Comparison of ENCODE assay signal across 12 mouse cellular contexts in genomic region chr17:73391771-73392170, GRCm38 (mm10). TPM values are rescaled to one million over a fixed set of nuclear protein-coding genes. Genes with fewer than 3 reads are reported as not detected.
A peak's percentile ranks its signal among the peaks of the same experiment; 100 is the strongest.
DNase-seq lines count a peak whose midpoint lies in the region; ATAC-seq and TF ChIP-seq lines count a peak whose summit lies in the region.
"Had no signal": no experiment of that assay in that cellular context is flagged by ENCODE, and none has a peak within 500 bp of the region (broad histone marks: within the 10 kb centered on the region; RNA-seq: fewer than 3 reads in every experiment).

No protein-coding gene starts in this region.

- H3K27me3 ChIP-seq in forebrain, embryonic 14.5 days (replicated peaks; ENCODE audit: control insufficient read depth, insufficient read depth, low read length), result no peaks in the 10 kb centered on the region
- H3K27me3 ChIP-seq in forebrain, embryonic 12.5 days, result no peaks in the 10 kb centered on the region
- no peaks in the 10 kb centered on the region for H3K27me3 ChIP-seq in cerebellum, adult 2 months (ENCODE audit: control insufficient read depth, insufficient read depth, low read length)
- H3K27me3 ChIP-seq in kidney, embryonic 14.5 days (ENCODE audit: control insufficient read depth, insufficient read depth, low read length), result no peaks in the 10 kb centered on the region
- no peaks in the 10 kb centered on the region for H3K27me3 ChIP-seq in midbrain, embryonic 11.5 days (ENCODE audit: control insufficient read depth, insufficient read depth, low read length)
- H3K27me3 ChIP-seq: neural tube, embryonic 12.5 days; Patski had no signal

- no peak overlapping the region for H3K27ac ChIP-seq in forebrain, embryonic 14.5 days (ENCODE audit: low read depth, low read length)
- H3K27ac ChIP-seq in forebrain, embryonic 12.5 days, result no peak overlapping the region
- no peak overlapping the region for H3K27ac ChIP-seq in cerebellum, adult 2 months (ENCODE audit: insufficient read depth, low read length)
- no peak overlapping the region for H3K27ac ChIP-seq in kidney, embryonic 14.5 days (ENCODE audit: low read depth, low read length)
- H3K27ac ChIP-seq in midbrain, embryonic 11.5 days (ENCODE audit: low read depth, low read length), result no peak overlapping the region
- H3K27ac ChIP-seq: neural tube, embryonic 12.5 days had no signal

- H3K36me3 ChIP-seq in forebrain, embryonic 14.5 days (ENCODE audit: control insufficient read depth, insufficient read depth, low read length), result no peaks in the 10 kb centered on the region
- no peaks in the 10 kb centered on the region for H3K36me3 ChIP-seq in forebrain, embryonic 12.5 days (replicated peaks)
- H3K36me3 ChIP-seq in kidney, embryonic 14.5 days (ENCODE audit: control insufficient read depth, insufficient read depth, low read length), result no peaks in the 10 kb centered on the region
- H3K36me3 ChIP-seq in midbrain, embryonic 11.5 days (ENCODE audit: control insufficient read depth, insufficient read depth, low read length), result no peaks in the 10 kb centered on the region
- H3K36me3 ChIP-seq: neural tube, embryonic 12.5 days had no signal

- H3K9me3 ChIP-seq in forebrain, embryonic 14.5 days (replicated peaks; ENCODE audit: control insufficient read depth, low read length), result no peaks in the 10 kb centered on the region
- no peaks in the 10 kb centered on the region for H3K9me3 ChIP-seq in forebrain, embryonic 12.5 days
- H3K9me3 ChIP-seq in kidney, embryonic 14.5 days (ENCODE audit: control insufficient read depth, low read length), result no peaks in the 10 kb centered on the region
- H3K9me3 ChIP-seq in midbrain, embryonic 11.5 days (ENCODE audit: control insufficient read depth, low read length), result no peaks in the 10 kb centered on the region
- H3K9me3 ChIP-seq: neural tube, embryonic 12.5 days had no signal

- intact Hi-C loops in left cerebral cortex, postnatal 36 days (cut with DNase I), result loop anchor here (10.0 kb wide), 1 partner anchor 123 kb away; no protein-coding TSS in a partner anchor

- TF ChIP-seq POLR2A in cerebellum, adult 2 months (IDR thresholded peaks at IDR 0.05; ENCODE audit: borderline replicate concordance, insufficient read depth, low read length), result no peak

- WGBS in forebrain, embryonic 14.5 days, result 57% methylated on average over 4 of the region's 4 CpGs
- WGBS in forebrain, embryonic 12.5 days, result 69% methylated on average over 4 of the region's 4 CpGs
- 13% methylated on average over 4 of the region's 4 CpGs for WGBS in cerebellum, adult 2 months
- WGBS in kidney, embryonic 14.5 days, result 67% methylated on average over 4 of the region's 4 CpGs
- 65% methylated on average over 4 of the region's 4 CpGs for WGBS in midbrain, embryonic 11.5 days

- peak; percentile 47; the same call in 1 of the 2 replicates for ATAC-seq in forebrain, embryonic 14.5 days
- no peak for ATAC-seq in forebrain, embryonic 12.5 days (ENCODE audit: low FRiP score)
- ATAC-seq in kidney, embryonic 14.5 days (ENCODE audit: low FRiP score, low TSS enrichment), result no peak
- ATAC-seq in granulocyte monocyte progenitor cell, adult 5-6 weeks (replicated peaks; ENCODE audit: poor library complexity, severe bottlenecking), result no peak
- ATAC-seq in midbrain, embryonic 11.5 days (ENCODE audit: low FRiP score), result no peak
- ATAC-seq: Patski had no signal

- TF ChIP-seq CTCF in cerebellum, adult 2 months (IDR thresholded peaks at IDR 0.05; ENCODE audit: borderline replicate concordance, insufficient read depth, low read depth, low read length), result no peak

- peaks cover 8% of the 10 kb centered on the region; the same call in 1 of the 2 replicates for H3K4me1 ChIP-seq in forebrain, embryonic 14.5 days (ENCODE audit: control insufficient read depth, insufficient read depth, low read length)
- no peaks in the 10 kb centered on the region for H3K4me1 ChIP-seq in forebrain, embryonic 12.5 days
- peaks cover 9% of the 10 kb centered on the region; the same call in 1 of the 2 replicates for H3K4me1 ChIP-seq in cerebellum, adult 2 months (ENCODE audit: control insufficient read depth, insufficient read depth, low read length)
- no peaks in the 10 kb centered on the region for H3K4me1 ChIP-seq in kidney, embryonic 14.5 days (ENCODE audit: control insufficient read depth, insufficient read depth, low read length)
- no peaks in the 10 kb centered on the region for H3K4me1 ChIP-seq in midbrain, embryonic 11.5 days (ENCODE audit: control insufficient read depth, insufficient read depth, low read length)
- H3K4me1 ChIP-seq: neural tube, embryonic 12.5 days had no signal

- H3K4me2 ChIP-seq in forebrain, embryonic 14.5 days (ENCODE audit: low read length), result no peak overlapping the region
- H3K4me2 ChIP-seq in forebrain, embryonic 12.5 days, result no peak overlapping the region
- H3K4me2 ChIP-seq in kidney, embryonic 14.5 days (replicated peaks; ENCODE audit: low read depth, low read length), result no peak overlapping the region
- H3K4me2 ChIP-seq in midbrain, embryonic 11.5 days, result no peak overlapping the region
- H3K4me2 ChIP-seq: neural tube, embryonic 12.5 days had no signal

- no peak overlapping the region for H3K9ac ChIP-seq in forebrain, embryonic 14.5 days (ENCODE audit: low read length)
- no peak overlapping the region for H3K9ac ChIP-seq in forebrain, embryonic 12.5 days
- H3K9ac ChIP-seq in kidney, embryonic 14.5 days (ENCODE audit: low read depth, low read length), result no peak overlapping the region
- no peak overlapping the region for H3K9ac ChIP-seq in midbrain, embryonic 11.5 days (ENCODE audit: low read length)
- H3K9ac ChIP-seq: neural tube, embryonic 12.5 days had no signal

- no peak overlapping the region for H3K4me3 ChIP-seq in forebrain, embryonic 14.5 days (ENCODE audit: low read depth, low read length)
- H3K4me3 ChIP-seq in forebrain, embryonic 12.5 days (replicated peaks), result no peak overlapping the region
- H3K4me3 ChIP-seq in cerebellum, adult 2 months (replicated peaks; ENCODE audit: insufficient read depth, low read depth, low read length), result no peak overlapping the region
- no peak overlapping the region for H3K4me3 ChIP-seq in kidney, embryonic 14.5 days (ENCODE audit: low read length)
- no peak overlapping the region for H3K4me3 ChIP-seq in midbrain, embryonic 11.5 days (ENCODE audit: low read depth, low read length)
- H3K4me3 ChIP-seq: neural tube, embryonic 12.5 days had no signal

- peak; percentile 36 for DNase-seq in forebrain, embryonic 14.5 days (ENCODE audit: low spot score)
- DNase-seq in cerebellum, adult 2 months, result peak; percentile 30 to 64
- DNase-seq in gastrocnemius, postnatal 25 days, result peak; percentile 40
- peak; percentile 56 to 71 for DNase-seq in left cerebral cortex, postnatal 36 days (ENCODE audit: low spot score in 2 of 2)
- no peak for DNase-seq in midbrain, embryonic 11.5 days (ENCODE audit: low spot score, missing footprints)
- DNase-seq: lung, postnatal 4 days had no signal

RNA-seq across cellular contexts. Expression of gene Capn13, which starts 8.9 kb away (rescaled TPM):
- not detected in 2 replicates for polyA plus RNA-seq in forebrain, embryonic 14.5 days (2014; fragmentation: Nextera tagmentation; extraction: Ambion mirVana)
- polyA plus RNA-seq in forebrain, embryonic 12.5 days (2016; fragmentation: Nextera tagmentation; extraction: Ambion mirVana), result not detected in 2 replicates
- polyA plus RNA-seq in cerebellum, adult 2 months (2012; rRNA removed), result 0.10 and 0.11 TPM in 2 replicates
- total RNA-seq in gastrocnemius, postnatal 25 days (2021), result not detected
- not detected for total RNA-seq in left cerebral cortex, postnatal 36 days (2021)
- 0.14 and 0.18 TPM in 2 replicates for polyA plus RNA-seq in kidney, embryonic 14.5 days (2014; fragmentation: Nextera tagmentation; extraction: Ambion mirVana)
- total RNA-seq in granulocyte monocyte progenitor cell, adult 5-6 weeks (2014; fragmentation: Nextera tagmentation), result not detected in 2 replicates
- not detected in 2 replicates for total RNA-seq in granulocyte monocyte progenitor cell, adult 5-6 weeks (2017)
- not detected in 2 replicates for polyA plus RNA-seq in midbrain, embryonic 11.5 days (2014; fragmentation: Nextera tagmentation; extraction: Ambion mirVana)
- total RNA-seq: left cerebral cortex, adult 8-10 months had no signal
- polyA plus RNA-seq: neural tube, embryonic 12.5 days; Patski had no signal
